Mouse (Mus musculus) thymus, postnatal 25 days (tissue): ENCODE results near the gene Catsper3.

Experiments
- DNase-seq: peaks from one replicate; pipeline ENCODE4 v3.0.0; 2022

The Catsper3 gene

GRCm38 (mm10) chr13:55827679-55828140 lies 43.3 kb downstream of the Catsper3 start:
- DNase-seq = no peak

GRCm38 (mm10) chr13:55828141-55829017 lies 44.0 kb downstream of the Catsper3 start:
- no peak for DNase-seq

- no peak for DNase-seq
Observed at GRCm38 (mm10) chr13:55829018-55829655, 44.8 kb downstream of the Catsper3 start.

- DNase-seq = no peak
Observed at GRCm38 (mm10) chr13:55830081-55830832, 45.9 kb downstream of the Catsper3 start.

- no peak for DNase-seq
Observed at GRCm38 (mm10) chr13:55830833-55831721, 46.7 kb downstream of the Catsper3 start.

GRCm38 (mm10) chr13:55831722-55832160 lies 47.4 kb downstream of the Catsper3 start:
- no peak for DNase-seq

- no peak for DNase-seq
Observed at GRCm38 (mm10) chr13:55832602-55833001, 48.2 kb downstream of the Catsper3 start.

- DNase-seq = no peak
Observed at GRCm38 (mm10) chr13:55833921-55834320, 49.6 kb downstream of the Catsper3 start.

GRCm38 (mm10) chr13:55834667-55835066 lies 50.3 kb downstream of the Catsper3 start:
- no peak for DNase-seq

- no peak for DNase-seq
Observed at GRCm38 (mm10) chr13:55835548-55836097, 51.3 kb downstream of the Catsper3 start.

GRCm38 (mm10) chr13:55836142-55836625 lies 51.8 kb downstream of the Catsper3 start, which contains the start of gene Pitx1:
Gene Pitx1 (minus strand): TSS chr13:55836192.
- DNase-seq = no peak

- no peak for DNase-seq
Observed at GRCm38 (mm10) chr13:55836786-55837780, 52.7 kb downstream of the Catsper3 start.

GRCm38 (mm10) chr13:55840223-55840622 lies 55.9 kb downstream of the Catsper3 start:
- no peak for DNase-seq

- no peak for DNase-seq
Observed at GRCm38 (mm10) chr13:55843700-55844099, 59.3 kb downstream of the Catsper3 start.

GRCm38 (mm10) chr13:55847805-55848204 lies 63.4 kb downstream of the Catsper3 start:
- no peak for DNase-seq

- no peak for DNase-seq
Observed at GRCm38 (mm10) chr13:55848604-55849190, 64.3 kb downstream of the Catsper3 start.

- DNase-seq = no peak
Observed at GRCm38 (mm10) chr13:55850726-55851125, 66.4 kb downstream of the Catsper3 start.

GRCm38 (mm10) chr13:55852205-55852604 lies 67.8 kb downstream of the Catsper3 start:
- no peak for DNase-seq

GRCm38 (mm10) chr13:55855793-55856192 lies 71.4 kb downstream of the Catsper3 start:
- no peak for DNase-seq

- no peak for DNase-seq
Observed at GRCm38 (mm10) chr13:55858463-55858862, 74.1 kb downstream of the Catsper3 start.
